Mouse (Mus musculus) monocyte, adult 2 months (primary cell): ENCODE data around the gene Pafah1b1.

Source experiments
- DNase-seq, 2 experiments: peaks; one replicate each; pipeline ENCODE4 v3.0.0; 2022; ENCODE audit warnings: low spot score in 2 of 2, low read depth in 1 of 2

Gene Pafah1b1

GRCm38 (mm10) chr11:74664279-74664678 is 60.2 kb downstream of the Pafah1b1 start:
- no peak for DNase-seq

DNA sequence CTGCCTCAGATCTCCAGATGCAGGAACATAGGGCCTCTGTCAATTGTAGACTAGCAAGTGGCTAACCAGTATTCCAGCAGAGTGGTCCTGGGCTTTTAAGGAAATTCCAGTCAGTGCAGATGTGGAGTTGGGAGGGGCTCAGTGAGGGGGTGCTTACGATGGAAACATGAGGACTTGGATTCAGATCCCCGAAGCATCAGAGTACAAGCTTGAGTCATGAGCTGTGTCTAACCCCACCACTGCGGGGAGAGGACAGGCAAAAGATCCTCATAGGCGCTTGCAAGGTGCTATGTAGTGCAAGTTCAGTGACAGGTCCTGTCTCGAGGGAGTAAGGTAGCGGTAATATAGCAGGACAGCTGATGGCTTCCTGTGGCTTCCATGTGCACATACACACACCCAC is 62.2 kb downstream of the Pafah1b1 start:
- no peak for DNase-seq

GRCm38 (mm10) chr11:74661641-74662040 is 62.8 kb downstream of the Pafah1b1 start:
- DNase-seq = no peak

- DNase-seq = no peak
These were observed 64.1 kb downstream of the Pafah1b1 start for GRCm38 (mm10) chr11:74660336-74660735.

DNA sequence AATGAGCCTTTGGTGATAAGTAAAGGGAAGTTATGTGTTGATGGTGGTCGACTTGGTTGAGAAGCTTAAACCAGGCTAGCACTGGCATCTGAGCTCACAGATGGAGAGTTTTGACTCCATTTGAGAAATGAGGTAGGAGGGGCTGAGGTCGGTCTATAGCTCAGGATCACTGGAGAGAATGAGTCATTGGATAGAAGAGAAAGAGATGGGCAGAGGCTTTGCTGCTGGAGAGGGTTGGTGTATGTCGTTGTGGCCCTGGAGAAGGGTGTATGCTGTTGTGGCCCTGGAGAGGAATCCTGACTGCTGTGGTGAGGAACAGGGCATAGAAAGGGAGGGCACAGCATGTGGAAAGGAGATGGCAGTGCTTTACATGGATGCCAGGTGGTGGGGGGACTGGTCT is 68.5 kb downstream of the Pafah1b1 start:
- no peak for DNase-seq

DNA sequence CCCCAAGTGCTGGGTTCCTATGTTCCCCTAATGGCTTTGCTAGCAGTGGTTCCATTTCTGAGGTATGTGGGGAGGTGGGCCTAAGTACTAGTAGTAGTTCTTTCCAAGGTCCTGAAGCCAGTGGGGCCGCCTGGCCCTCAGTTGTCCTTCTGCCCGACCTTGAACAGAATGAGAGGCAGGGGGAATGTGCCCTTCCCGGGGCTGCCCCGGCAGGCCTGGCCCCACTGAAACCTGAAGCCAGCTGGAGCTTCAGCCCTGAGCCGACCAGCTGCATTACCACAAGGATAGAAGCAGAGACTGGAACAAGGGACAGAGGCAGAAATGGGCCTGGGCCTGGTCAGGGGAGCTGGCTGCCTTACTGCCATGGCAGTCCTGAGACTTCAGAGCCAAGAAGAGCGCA is 71.1 kb downstream of the Pafah1b1 start:
- no peak for DNase-seq

- no peak for DNase-seq
These were observed 71.7 kb downstream of the Pafah1b1 start for GRCm38 (mm10) chr11:74652791-74653191.

DNA sequence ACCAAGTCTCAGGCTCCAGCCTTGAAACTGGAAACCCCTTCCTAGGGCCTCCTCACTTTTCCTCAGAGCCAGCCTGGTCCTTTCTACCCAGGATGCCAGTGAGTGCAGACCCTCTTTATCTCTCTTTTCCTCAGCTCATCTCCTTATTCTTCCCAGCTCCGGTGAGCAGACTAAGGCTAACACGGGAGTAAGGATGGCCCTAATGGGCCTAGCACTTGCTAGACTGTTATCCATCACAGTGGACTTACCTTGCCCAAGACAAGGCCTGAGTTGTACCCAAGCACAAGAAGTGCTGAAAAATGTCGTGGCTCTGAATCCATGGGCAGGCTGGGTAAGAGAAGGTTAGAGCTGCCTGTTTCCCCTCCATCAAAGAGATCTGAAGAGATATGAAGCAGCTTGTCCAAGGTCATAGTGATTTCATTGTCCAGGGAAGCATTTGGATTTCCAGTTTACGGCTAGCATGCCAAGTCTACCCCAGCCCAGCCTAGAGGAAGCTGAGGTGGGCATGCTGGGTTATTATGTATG is 73.8 kb downstream of the Pafah1b1 start:
- DNase-seq = no peak

- DNase-seq = no peak
These were observed 74.6 kb downstream of the Pafah1b1 start for GRCm38 (mm10) chr11:74649647-74650551.

DNA sequence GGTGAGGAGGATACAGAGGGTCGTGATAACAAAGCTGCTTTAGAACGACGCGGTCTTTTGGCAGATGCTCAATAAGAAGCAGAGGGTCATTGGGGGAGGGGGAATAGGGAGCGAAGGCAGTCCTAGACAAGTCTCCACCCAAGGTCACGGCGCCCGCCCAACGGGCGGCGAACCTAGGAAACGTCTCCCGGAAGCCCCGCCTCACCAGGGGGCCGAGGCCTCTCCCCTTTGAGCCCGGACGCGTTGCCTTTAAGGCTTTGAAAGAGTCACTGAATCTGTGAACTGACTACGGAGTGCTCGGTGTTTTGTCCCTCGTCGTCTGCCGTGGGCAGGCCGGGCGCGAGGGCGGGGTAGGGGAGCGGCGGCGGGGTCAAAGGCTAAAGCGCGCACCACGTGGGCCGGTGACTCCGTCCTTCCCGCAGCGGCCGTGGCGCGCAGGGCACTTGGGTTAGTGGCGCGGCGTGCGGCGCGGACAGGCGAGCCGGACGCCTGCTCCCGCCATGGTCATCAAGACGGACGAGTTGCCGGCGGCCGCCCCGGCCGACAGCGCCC is 75.3 kb downstream of the Pafah1b1 start, which contains the start of gene Cluh:
Cluh (plus strand) TSS at position 401 of the 552 bp plus-strand sequence.
- peak; percentile 88 to 93 for DNase-seq

DNA sequence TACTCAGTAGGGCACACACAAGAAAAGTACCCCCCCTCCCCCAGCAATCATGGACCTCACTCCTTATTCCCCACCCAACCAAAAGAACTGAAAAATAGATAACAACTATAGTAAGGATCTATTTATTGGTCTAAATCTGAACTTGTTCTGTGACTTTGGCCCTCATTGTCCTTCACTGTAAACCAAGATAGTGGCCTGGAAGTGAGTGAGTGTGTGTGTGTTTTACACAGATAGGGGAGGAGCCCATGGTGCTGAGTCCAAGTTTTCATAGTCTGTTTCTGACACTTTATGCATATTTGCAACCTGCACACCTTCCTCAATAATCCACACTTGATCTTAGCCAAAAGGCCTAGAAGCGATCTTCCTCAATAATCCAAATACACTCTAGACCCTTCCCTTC is 75.8 kb downstream of the Pafah1b1 start:
- DNase-seq = no peak

DNA sequence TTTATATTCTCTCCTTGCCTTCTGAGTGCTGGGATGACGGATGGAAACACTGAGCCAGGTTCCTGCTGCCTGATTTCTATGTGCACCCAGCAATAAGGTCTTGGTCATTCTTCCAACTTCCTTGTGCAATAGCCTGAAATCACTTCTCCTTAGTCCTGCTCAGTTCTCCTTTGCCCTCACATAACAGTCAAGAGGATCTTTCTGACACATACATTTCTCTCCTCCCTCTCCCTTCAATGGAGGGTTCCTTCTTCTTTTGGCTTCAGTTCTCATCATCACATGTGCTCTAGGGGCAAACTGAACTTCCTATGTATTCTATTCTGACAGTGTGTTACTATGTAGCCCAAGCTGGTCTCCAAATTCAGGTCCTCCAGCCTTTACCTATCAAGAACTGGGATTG is 76.5 kb downstream of the Pafah1b1 start:
- DNase-seq = peak; percentile 17 to 55

- no peak for DNase-seq
These were observed 84.8 kb downstream of the Pafah1b1 start for GRCm38 (mm10) chr11:74639628-74640027.

- DNase-seq = no peak
These were observed 85.6 kb downstream of the Pafah1b1 start for GRCm38 (mm10) chr11:74638791-74639411.

DNA sequence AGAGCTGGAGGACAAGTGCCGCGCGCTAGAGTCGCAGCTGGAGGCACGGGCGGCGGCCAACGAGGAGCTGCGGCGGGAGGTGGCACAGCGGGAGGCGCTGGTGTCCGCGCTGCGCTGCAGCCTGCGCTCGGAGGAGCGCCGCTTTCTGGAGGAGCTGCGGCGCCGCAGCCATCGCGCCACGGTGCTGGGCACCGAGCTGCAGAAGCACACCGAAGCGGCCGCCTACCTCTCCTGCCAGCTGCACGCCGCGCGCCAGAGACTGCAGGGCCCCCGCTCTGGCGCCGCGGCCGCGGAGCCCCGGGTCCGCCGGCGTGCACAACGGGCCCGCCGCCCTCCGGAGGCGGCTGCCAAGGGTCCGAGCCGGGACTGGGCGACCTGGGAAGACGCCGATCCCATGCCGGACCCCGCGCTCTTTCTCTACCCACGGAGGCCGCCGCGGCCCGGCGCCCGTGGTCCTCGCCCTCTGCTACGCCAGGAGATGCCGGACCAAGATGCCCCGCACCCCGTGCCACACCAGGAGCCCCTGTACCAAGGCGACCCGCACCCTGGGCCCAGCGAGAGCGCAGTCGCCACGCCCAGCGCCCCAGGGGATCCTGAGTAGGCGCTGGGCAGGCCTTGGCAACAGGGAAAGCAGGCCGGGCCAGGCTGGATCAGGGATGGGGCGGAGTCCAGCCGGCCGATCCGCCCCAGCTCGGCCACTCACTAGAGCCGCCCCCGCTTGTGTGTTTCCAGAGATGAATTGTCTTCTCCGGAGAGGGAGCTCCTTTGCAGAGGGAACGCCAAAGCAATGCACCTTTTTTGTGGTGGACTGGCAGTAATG is 86.3 kb downstream of the Pafah1b1 start:
- peak in 1 of 2 experiments; percentile 19 for DNase-seq

DNA sequence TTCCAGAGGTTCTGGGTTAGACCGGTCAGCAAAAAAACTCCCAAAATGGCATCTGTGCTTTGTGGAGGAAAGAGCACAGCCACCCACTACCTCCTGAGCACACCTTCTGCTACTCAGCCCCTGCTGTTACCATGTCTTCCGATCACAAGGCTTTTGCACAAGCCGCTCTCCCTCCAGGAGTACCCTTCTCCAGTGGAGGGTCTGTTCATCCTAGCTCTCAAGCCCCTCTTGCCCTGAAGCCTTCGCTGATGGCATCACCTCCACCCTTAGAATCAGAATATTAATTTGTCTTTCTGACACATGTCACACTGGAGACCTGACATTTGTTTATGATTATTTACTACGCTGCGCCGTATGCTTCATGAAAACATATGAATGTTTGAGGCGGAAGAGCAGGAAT is 87.0 kb downstream of the Pafah1b1 start:
- DNase-seq = no peak

DNA sequence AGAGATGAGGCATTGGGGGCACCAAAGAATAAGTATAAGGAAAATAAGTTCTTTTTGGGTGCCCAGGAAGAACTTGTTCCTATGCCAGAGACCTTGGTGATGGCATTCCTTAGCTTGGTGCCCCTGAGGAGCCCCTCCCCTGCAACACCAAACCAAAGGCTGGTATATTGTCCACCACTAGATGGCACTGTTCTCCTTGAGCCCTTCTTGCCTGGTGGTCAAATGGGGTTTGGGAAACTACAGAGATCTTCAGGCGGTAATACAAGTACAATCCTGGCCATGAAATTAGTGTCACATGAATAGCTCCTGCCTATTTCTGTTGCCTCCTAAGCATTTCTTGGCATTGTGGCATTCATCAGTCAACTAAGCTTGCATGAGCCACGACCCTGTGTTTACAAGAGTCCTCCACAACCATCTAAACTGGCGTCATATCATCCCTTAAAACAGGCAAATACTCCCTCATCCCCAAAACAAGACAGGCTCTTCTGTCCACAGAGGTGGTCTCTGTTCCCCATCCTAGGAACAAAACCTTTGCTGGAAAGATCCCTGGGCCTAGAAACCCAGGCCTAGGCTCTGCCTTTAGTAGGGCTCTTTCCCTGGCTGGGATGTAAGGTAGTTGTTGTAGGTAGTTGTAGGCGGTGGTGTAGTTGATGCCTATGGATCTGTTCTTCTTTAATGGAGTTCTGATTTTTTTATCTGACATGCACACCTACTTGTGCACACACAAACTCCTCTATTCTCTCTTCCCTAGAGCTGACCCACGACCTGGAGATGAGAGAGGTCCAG is 89.8 kb downstream of the Pafah1b1 start:
- no peak for DNase-seq

DNA sequence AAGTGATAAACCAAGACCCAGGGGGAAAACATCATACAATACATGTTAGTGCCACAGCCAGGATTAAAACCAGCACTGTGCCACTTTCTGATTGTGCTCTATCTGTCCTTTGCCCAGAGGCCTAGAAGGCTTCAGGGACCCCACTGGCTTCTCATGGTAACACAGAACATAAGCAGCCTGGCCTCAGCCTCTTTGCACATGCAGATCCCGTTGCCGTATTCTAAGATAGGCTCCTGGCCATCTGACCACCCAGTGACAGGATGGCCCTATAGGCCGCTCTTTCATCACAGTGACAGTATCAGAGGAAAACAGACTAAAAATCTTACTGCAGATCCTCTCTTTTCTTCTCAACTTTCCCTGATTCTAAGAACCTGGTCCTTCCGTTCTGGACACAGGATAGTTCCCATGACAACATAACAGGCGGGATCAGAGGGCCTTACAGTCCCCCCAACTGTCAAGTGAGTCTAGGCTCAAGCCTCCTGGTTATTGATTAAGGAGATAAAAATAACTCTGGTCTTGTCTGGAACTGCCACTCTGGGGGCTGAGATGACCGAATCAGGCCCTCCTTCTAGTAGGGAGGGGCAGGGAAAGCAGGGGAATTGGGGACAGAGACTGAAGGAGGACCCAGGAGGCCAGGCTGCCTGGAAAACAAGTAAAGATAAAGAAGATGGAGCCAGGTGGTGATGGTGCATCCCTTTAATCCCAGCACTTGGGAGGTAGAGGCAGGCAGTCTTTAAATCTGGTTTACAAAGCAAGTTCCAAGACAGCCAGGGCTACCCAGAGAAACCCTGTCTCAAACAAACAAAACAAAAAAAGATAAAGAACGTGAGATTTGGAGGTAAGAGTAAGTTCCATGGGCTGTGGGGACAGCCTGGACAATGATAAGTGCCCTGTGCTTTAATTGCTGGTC is 92.3 kb downstream of the Pafah1b1 start:
- no peak for DNase-seq

GRCm38 (mm10) chr11:74627481-74627880 is 97.0 kb downstream of the Pafah1b1 start:
- no peak for DNase-seq
